Mouse (Mus musculus) neural tube, embryonic 12.5 days (tissue): ENCODE results near the gene Htr5b. TPM values are rescaled to one million over a fixed set of nuclear protein-coding genes. Genes with fewer than 3 reads are reported as not detected.

Experiments
- ATAC-seq: fragments of 200-750 bp; cut with Nextera tagmentation; 2 replicates; pipeline ENCODE4 v1.8.0; 2017; ENCODE audit warnings: low read depth, mild to moderate bottlenecking, moderate TSS enrichment, moderate library complexity; ENCODE audit not compliant: low FRiP score
- H3K27ac ChIP-seq: fragments of 300-500 bp; sonication (generic); 2 replicates; pipeline ENCODE4 v1.5.1; 2016
- H3K27me3 ChIP-seq: fragments of 300-500 bp; sonication (generic); replicated peaks from 2 replicates; pipeline ENCODE4 v1.6.1; 2016; ENCODE audit warnings: mild to moderate bottlenecking
- H3K36me3 ChIP-seq: fragments of 300-500 bp; sonication (generic); 2 replicates; pipeline ENCODE4 v1.6.1; 2016; ENCODE audit warnings: mild to moderate bottlenecking
- H3K4me1 ChIP-seq: fragments of 300-500 bp; sonication (generic); 2 replicates; pipeline ENCODE4 v1.6.1; 2016
- H3K4me2 ChIP-seq: fragments of 300-500 bp; sonication (generic); replicated peaks from 2 replicates; pipeline ENCODE4 v1.6.1; 2016; ENCODE audit warnings: mild to moderate bottlenecking
- H3K4me3 ChIP-seq: fragments of 300-500 bp; sonication (generic); 2 replicates; pipeline ENCODE4 v1.5.1; 2016
- H3K9ac ChIP-seq: fragments of 300-500 bp; sonication (generic); 2 replicates; pipeline ENCODE4 v1.6.1; 2016; ENCODE audit warnings: mild to moderate bottlenecking
- H3K9me3 ChIP-seq: fragments of 300-500 bp; sonication (generic); 2 replicates; pipeline ENCODE4 v1.6.1; 2016; ENCODE audit warnings: mild to moderate bottlenecking
- WGBS: fragments of 180-500 bp; shearing (Covaris S2); methylation state at CpG from one replicate; pipeline ENCODE4 v1.1.7; 2016; 5-methylcytosine and 5-hydroxymethylcytosine counted together
- polyA plus RNA-seq: library from polyadenylated mRNA; unstranded; fragments of >200 nt; fragmentation: Nextera tagmentation; extraction: Ambion mirVana; gene quantifications from 2 replicates; pipeline ENCODE4 v1.2.1, GENCODE M21; 2016

The Htr5b gene
- polyA plus RNA-seq: 0.13 and 0.20 TPM in 2 replicates

DNA sequence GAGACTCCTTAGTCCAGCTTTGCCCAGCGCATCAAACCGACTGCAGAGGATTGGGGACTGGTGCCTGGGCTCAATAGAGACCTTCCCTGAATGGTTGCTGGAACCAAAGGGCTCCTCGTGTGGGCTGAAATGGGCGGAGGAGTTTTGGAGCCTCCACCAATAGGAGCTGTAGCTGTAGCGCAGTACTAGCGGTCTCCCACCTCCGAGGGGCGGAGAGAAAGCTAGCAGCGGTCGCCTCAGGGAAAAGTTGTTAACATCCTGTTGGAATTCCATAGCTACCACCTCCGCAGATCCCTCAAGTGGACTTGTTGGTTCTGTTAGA is at the start of gene Htr5b:
TSS of gene Htr5b (minus strand) at position 67 of the 322 bp plus-strand sequence.
- no peak within 1 kb of the TSS for H3K9ac ChIP-seq

GRCm38 (mm10) chr1:121577491-121577890 is 49.2 kb upstream of the Htr5b start:
- 0 out of 2 replicates have a peak, but pooled peaks have one; percentile 17 for ATAC-seq
- no peaks in the 10 kb centered on the region for H3K27me3 ChIP-seq
- no peak overlapping the region for H3K4me2 ChIP-seq
- no peak overlapping the region for H3K9ac ChIP-seq
- no peaks in the 10 kb centered on the region for H3K36me3 ChIP-seq
- no peaks in the 10 kb centered on the region for H3K4me1 ChIP-seq
- H3K4me3 ChIP-seq: no peak overlapping the region
- no peak overlapping the region for H3K27ac ChIP-seq
- 30% methylated on average over 1 of the region's 1 CpGs for WGBS
- no peaks in the 10 kb centered on the region for H3K9me3 ChIP-seq

More for the DNA sequence above, at the start of gene Htr5b:
- ATAC-seq: peak; percentile 84
- no peaks in the 10 kb centered on the region for H3K9me3 ChIP-seq
- H3K36me3 ChIP-seq: no peaks in the 10 kb centered on the region
- WGBS: under 1% methylated on average over 11 of the region's 11 CpGs
- peaks cover 16% of the 10 kb centered on the region for H3K4me1 ChIP-seq
- H3K4me3 ChIP-seq: peak within 1 kb of the TSS; percentile 29
- H3K27me3 ChIP-seq: peaks cover 38% of the 10 kb centered on the region
- peak within 1 kb of the TSS; percentile 66 for H3K4me2 ChIP-seq
- no peak within 1 kb of the TSS for H3K27ac ChIP-seq

DNA sequence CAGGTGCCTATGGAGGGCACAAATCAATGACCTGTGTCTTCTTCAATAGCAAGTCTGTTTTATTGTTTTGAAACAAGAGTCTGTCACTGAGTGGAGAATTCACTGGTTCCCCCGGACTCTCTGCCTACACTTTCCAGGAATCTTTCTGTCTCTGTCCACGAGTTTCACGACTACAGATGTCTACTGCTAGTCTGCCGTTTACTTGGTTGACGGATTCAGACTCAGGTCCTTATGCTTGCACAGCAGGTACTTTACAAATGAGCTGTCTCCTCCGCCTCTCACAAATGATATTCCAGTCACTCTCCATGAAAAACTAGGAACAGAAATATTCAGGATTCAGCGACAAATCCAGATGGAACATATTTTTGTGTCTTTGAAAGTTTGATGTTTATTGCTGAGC is 42.3 kb upstream of the Htr5b start:
- Histone ChIP-seq H3K4me3 (no peak overlapping the region), H3K27me3 (no peaks in the 10 kb centered on the region), H3K4me1 (peaks cover 7% of the 10 kb centered on the region; the same call in 1 of the 2 replicates), H3K27ac (no peak overlapping the region), H3K4me2 (no peak overlapping the region), H3K36me3 (no peaks in the 10 kb centered on the region), H3K9ac (no peak overlapping the region), H3K9me3 (no peaks in the 10 kb centered on the region)
- 86% methylated on average over 7 of the region's 7 CpGs for WGBS
- no peak for ATAC-seq

DNA sequence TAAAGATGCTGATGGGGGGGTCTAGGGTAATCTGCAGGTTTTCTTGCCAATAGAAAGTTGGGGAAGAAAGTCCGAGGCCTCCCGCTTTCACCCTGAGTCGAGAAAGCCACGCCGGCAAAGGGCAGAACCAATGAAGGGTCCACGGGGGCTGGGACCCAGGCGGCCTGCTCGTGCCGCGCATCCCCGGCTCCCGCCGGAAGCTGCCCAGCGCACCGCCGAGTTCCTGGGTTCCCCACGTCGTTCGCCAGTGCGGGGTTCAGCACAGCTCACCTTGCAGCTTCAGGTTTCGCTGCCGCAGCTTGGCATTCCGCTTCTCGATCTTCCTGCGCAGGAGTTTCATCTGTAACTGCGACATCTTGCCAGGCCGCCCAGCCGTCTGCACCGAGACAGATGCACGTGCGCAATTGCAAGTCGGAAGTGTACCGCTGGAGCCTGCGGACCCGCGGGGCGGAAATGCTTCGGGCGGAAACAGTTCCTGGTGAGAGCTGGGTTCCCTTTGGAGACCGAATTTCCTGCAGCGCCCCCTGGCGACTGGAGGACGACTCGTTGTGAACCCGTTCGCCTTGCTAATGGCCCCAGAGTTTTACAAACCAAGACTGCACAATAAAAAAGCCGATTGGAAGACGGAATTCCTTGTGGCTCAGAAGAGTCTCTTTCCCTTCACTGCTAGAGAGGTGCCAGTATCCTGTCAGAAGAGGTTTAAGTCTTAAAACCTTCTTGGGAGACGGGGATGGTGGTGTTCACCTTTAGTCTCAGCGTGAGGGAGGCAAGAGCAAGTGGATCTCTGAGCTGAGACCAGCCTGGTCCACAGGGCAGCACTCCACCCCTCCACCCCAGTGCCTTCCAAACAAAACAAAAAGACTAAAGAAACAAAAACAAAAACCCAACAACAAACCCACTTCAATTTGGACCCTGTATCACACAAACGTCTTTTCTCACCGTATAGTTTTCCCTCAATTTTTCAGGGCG is 39.5 kb upstream of the Htr5b start, which contains the start of gene Ddx18:
TSS of gene Ddx18 (minus strand) at position 469 of the 969 bp plus-strand sequence.
- H3K4me3 ChIP-seq: peak within 1 kb of the TSS; percentile 78
- no peak within 1 kb of the TSS for H3K27ac ChIP-seq
- peaks cover 20% of the 10 kb centered on the region for H3K36me3 ChIP-seq
- peak; percentile 97 for ATAC-seq
- H3K4me2 ChIP-seq: peak within 1 kb of the TSS; percentile 85
- 7% methylated on average over 53 of the region's 53 CpGs for WGBS
- peaks cover 7% of the 10 kb centered on the region; the same call in 1 of the 2 replicates for H3K4me1 ChIP-seq
- H3K9ac ChIP-seq: peak within 1 kb of the TSS; percentile 63
- no peaks in the 10 kb centered on the region for H3K27me3 ChIP-seq
- H3K9me3 ChIP-seq: no peaks in the 10 kb centered on the region

GRCm38 (mm10) chr1:121557861-121558260 is 29.6 kb upstream of the Htr5b start:
- 95% methylated on average over 5 of the region's 5 CpGs for WGBS
- Histone ChIP-seq H3K4me3 (no peak overlapping the region), H3K27me3 (no peaks in the 10 kb centered on the region), H3K27ac (no peak overlapping the region), H3K4me1 (no peaks in the 10 kb centered on the region), H3K36me3 (peaks cover 95% of the 10 kb centered on the region), H3K9me3 (no peaks in the 10 kb centered on the region), H3K4me2 (no peak overlapping the region), H3K9ac (no peak overlapping the region)
- no peak for ATAC-seq

DNA sequence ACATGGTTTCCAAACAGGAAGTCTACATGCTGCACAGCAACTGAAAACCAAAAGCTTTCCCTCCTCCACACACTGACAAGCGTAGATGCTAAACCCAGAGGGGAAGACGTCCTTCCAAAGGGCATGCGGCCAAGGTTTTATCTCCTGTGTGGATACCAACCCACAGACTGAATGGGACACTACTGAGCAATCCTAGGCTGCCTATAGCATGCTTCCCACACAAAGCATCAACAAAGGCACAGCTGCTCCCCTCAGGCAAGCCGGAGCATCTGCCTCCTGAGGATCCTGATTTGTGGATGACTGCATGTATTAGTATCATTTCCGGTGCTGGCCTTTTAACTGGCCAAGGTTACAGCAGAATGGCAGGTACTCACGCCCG is 23.2 kb upstream of the Htr5b start:
- peaks cover 54% of the 10 kb centered on the region for H3K36me3 ChIP-seq
- no peak overlapping the region for H3K4me3 ChIP-seq
- H3K27me3 ChIP-seq: no peaks in the 10 kb centered on the region
- H3K4me1 ChIP-seq: no peaks in the 10 kb centered on the region
- 0 out of 2 replicates have a peak, but pooled peaks have one; percentile 15 for ATAC-seq
- WGBS: 79% methylated on average over 7 of the region's 7 CpGs
- H3K9ac ChIP-seq: no peak overlapping the region
- no peaks in the 10 kb centered on the region for H3K9me3 ChIP-seq
- no peak overlapping the region for H3K27ac ChIP-seq
- no peak overlapping the region for H3K4me2 ChIP-seq

DNA sequence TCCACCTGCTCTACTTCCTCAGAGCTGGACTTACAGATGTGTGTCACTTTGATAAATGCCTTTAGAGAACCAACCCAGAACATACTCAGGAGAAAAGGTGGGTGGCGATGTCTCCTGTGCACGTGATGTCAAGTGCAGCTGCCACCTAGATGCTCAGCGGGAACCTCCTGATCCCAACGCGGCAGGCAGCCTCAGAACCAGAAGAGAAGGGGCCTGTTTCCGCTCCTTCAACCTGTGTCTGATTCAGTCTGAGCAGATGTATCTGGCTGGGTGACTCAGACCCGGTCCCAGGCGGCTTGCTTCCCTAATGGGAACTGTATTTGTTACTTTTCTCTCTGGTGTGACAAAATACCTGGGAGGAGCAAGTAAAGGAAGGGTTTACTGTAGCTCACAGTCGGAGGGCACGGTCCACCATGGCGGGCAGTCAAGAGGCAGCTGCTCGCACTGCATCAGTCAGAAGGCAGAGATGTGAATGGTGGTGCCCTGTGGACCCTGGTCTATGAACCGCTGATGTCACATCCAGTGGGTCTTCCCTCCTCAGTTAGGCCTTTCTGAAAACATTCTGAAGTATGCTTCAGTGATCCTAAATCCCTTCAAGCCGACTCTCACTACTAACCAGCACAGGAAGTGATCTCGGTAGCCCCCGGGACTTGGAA is 22.7 kb upstream of the Htr5b start:
- Histone ChIP-seq H3K9me3 (no peaks in the 10 kb centered on the region), H3K9ac (no peak overlapping the region), H3K4me3 (no peak overlapping the region), H3K27me3 (no peaks in the 10 kb centered on the region), H3K36me3 (peaks cover 49% of the 10 kb centered on the region), H3K4me1 (no peaks in the 10 kb centered on the region), H3K27ac (no peak overlapping the region), H3K4me2 (no peak overlapping the region)
- WGBS: 89% methylated on average over 16 of the region's 16 CpGs
- no peak for ATAC-seq

DNA sequence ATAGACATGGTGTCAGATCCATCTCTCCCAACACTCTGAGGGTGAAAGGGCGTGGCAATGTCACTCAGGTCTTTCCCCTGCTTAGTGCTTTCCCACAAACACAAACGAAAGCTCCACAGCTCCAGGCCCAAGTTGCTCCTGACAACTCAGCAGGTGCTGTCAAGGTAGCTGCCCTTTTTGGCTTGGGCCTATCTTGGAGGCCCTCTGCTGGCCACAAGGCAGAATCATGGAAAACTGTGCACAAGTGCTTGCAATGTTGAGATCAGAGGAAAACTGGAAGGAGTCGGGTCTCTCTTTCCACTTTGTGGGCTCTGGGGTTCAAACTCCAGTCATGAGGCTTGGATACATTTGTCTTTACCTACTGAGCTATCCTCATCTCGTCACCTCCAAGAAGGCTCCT is 21.2 kb upstream of the Htr5b start:
- no peaks in the 10 kb centered on the region for H3K9me3 ChIP-seq
- H3K36me3 ChIP-seq: peaks cover 34% of the 10 kb centered on the region
- no peaks in the 10 kb centered on the region for H3K4me1 ChIP-seq
- no peak overlapping the region for H3K4me2 ChIP-seq
- 78% methylated on average over 4 of the region's 4 CpGs for WGBS
- ATAC-seq: no peak
- H3K27ac ChIP-seq: no peak overlapping the region
- no peaks in the 10 kb centered on the region for H3K27me3 ChIP-seq
- no peak overlapping the region for H3K9ac ChIP-seq
- H3K4me3 ChIP-seq: no peak overlapping the region

- Histone ChIP-seq H3K4me3 (no peak overlapping the region), H3K4me2 (no peak overlapping the region), H3K27me3 (no peaks in the 10 kb centered on the region), H3K27ac (no peak overlapping the region), H3K9ac (no peak overlapping the region), H3K4me1 (no peaks in the 10 kb centered on the region), H3K9me3 (no peaks in the 10 kb centered on the region), H3K36me3 (peaks cover 28% of the 10 kb centered on the region)
- 92% methylated on average over 4 of the region's 4 CpGs for WGBS
- ATAC-seq: no peak
Measured at GRCm38 (mm10) chr1:121548667-121549066, 20.4 kb upstream of the Htr5b start.

DNA sequence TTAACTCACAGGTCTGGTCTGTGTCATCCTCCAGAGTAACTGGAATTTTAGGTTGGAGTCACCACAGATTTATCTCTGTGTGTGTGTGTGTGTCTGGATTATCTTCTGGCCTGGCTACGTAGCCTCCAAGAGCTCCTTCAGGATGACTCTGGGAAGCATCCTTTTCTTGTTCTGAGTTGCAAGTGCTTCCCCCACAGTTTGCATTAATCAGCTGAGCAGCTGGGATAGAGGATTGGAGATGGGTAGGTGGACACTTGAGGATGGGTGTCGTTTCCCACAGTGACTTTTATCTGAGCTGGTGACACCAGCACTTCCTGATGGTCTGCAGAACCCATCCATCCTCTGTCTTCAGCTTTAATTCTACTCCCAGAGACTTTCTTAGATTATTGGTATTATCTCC is 18.6 kb upstream of the Htr5b start:
- peaks cover 13% of the 10 kb centered on the region for H3K36me3 ChIP-seq
- H3K27me3 ChIP-seq: no peaks in the 10 kb centered on the region
- no peaks in the 10 kb centered on the region for H3K9me3 ChIP-seq
- no peak overlapping the region for H3K4me3 ChIP-seq
- no peak overlapping the region for H3K9ac ChIP-seq
- no peak overlapping the region for H3K4me2 ChIP-seq
- no peaks in the 10 kb centered on the region for H3K4me1 ChIP-seq
- no peak for ATAC-seq
- H3K27ac ChIP-seq: no peak overlapping the region
- WGBS: 89% methylated on average over 2 of the region's 2 CpGs

DNA sequence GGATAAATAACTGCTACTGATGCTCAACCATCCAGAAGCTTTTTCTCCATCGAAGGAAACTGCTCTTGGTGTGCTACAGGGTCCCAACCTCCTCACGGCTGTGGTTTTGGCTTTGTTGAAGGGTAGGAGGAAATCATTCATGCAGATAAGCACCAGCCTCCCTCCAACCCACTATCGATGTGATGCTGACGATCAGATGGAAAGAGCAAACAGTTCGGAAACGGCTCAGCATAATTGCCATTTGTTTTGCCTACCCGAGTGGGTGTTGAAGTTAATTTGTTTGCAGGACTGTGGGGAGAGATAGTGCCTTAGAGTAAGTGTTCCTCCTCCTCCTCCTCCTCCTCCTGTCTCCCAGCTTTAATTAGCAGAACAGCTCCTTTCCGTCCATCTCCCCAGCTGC is 12.1 kb upstream of the Htr5b start:
- Histone ChIP-seq H3K9me3 (no peaks in the 10 kb centered on the region), H3K27me3 (no peaks in the 10 kb centered on the region), H3K27ac (no peak overlapping the region), H3K4me3 (no peak overlapping the region), H3K36me3 (no peaks in the 10 kb centered on the region), H3K4me1 (no peaks in the 10 kb centered on the region), H3K4me2 (no peak overlapping the region), H3K9ac (no peak overlapping the region)
- no peak for ATAC-seq
- 84% methylated on average over 8 of the region's 8 CpGs for WGBS

DNA sequence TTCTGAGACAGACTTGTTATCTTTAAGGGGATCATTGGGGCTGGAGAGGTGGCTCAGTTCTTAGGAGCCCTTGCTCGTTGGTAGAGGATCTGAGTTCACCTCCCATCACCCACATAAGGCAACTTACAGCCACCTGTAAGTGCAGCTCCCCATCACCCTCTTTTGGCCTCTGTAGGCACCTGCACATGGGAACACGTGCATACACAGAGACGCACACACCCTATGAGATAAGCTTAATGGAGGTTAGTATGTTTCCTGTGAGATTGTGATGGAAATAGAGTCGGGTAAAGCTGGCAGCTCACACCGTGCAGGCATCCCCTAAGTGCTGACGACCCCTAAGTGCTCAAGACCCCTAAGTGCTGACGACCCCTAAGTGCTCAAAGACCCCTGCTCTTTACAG is 3.2 kb upstream of the Htr5b start:
- WGBS: 69% methylated on average over 7 of the region's 7 CpGs
- H3K4me2 ChIP-seq: no peak overlapping the region
- H3K36me3 ChIP-seq: no peaks in the 10 kb centered on the region
- H3K9me3 ChIP-seq: no peaks in the 10 kb centered on the region
- H3K9ac ChIP-seq: no peak overlapping the region
- H3K27me3 ChIP-seq: peaks cover 28% of the 10 kb centered on the region
- no peak for ATAC-seq
- peaks cover 16% of the 10 kb centered on the region for H3K4me1 ChIP-seq
- H3K4me3 ChIP-seq: no peak overlapping the region
- no peak overlapping the region for H3K27ac ChIP-seq
